Mouse (Mus musculus): ENCODE results near the gene Tgm6.

- no peak for TF ChIP-seq CTCF (IDR thresholded peaks at IDR 0.05; ENCODE audit: low read depth, low read length)
- no peak for TF ChIP-seq GATA1 (IDR thresholded peaks at IDR 0.05; ENCODE audit: borderline replicate concordance, low read length)
- no peak for TF ChIP-seq TAL1 (conservative IDR thresholded peaks at IDR 0.05; ENCODE audit: low read depth, low read length)
- TF ChIP-seq POLR2AphosphoS5 (IDR thresholded peaks at IDR 0.05; ENCODE audit: insufficient replicate concordance, low read depth, low read length), result no peak
These were observed at the start of gene Tgm6 for GRCm38 (mm10) chr2:130112116-130112515.

Measured in G1E (cell line).